Mouse (Mus musculus) WW6 (cell line): Measurements from ENCODE around the gene Cnr2.
A peak's percentile ranks its signal among the peaks of the same experiment; 100 is the strongest.

Experiments used
- DNase-seq: peaks from one replicate; pipeline ENCODE4 v3.0.0-alpha.2; 2013; ENCODE audit warnings: low read depth, low spot score

Cnr2 gene

GRCm38 (mm10) chr4:135895071-135895571 is at the start of gene Cnr2:
Gene Cnr2, plus strand, starts transcription at chr4:135895394.
- no peak for DNase-seq

GRCm38 (mm10) chr4:135847581-135847980 is 47.6 kb upstream of the Cnr2 start:
- no peak for DNase-seq

GRCm38 (mm10) chr4:135850411-135851095 is 44.6 kb upstream of the Cnr2 start:
- no peak for DNase-seq

GRCm38 (mm10) chr4:135851942-135852341 is 43.3 kb upstream of the Cnr2 start:
- DNase-seq: no peak

- no peak for DNase-seq
Measured at GRCm38 (mm10) chr4:135853987-135854546, 41.1 kb upstream of the Cnr2 start.

GRCm38 (mm10) chr4:135854630-135855029 is 40.6 kb upstream of the Cnr2 start:
- no peak for DNase-seq

- DNase-seq: no peak
Measured at GRCm38 (mm10) chr4:135855080-135855479, 40.1 kb upstream of the Cnr2 start.

- DNase-seq: peak; percentile 91
Measured at GRCm38 (mm10) chr4:135855536-135856222, 39.5 kb upstream of the Cnr2 start, which contains the start of gene Srsf10. Gene Srsf10, plus strand, starts transcription at chr4:135855747.

- DNase-seq: no peak
Measured at GRCm38 (mm10) chr4:135856223-135857091, 38.7 kb upstream of the Cnr2 start.

GRCm38 (mm10) chr4:135857597-135858186 is 37.5 kb upstream of the Cnr2 start:
- DNase-seq: no peak

- no peak for DNase-seq
Measured at GRCm38 (mm10) chr4:135868996-135869395, 26.2 kb upstream of the Cnr2 start.

- DNase-seq: no peak
Measured at GRCm38 (mm10) chr4:135870227-135871023, 24.8 kb upstream of the Cnr2 start.

- DNase-seq: no peak
Measured at GRCm38 (mm10) chr4:135872015-135872414, 23.2 kb upstream of the Cnr2 start.

GRCm38 (mm10) chr4:135872589-135873391 is 22.4 kb upstream of the Cnr2 start:
- no peak for DNase-seq

- DNase-seq: peak; percentile 72
Measured at GRCm38 (mm10) chr4:135873526-135874202, 21.5 kb upstream of the Cnr2 start, which contains the start of gene Pnrc2. Gene Pnrc2, minus strand, starts transcription at chr4:135873850.

- DNase-seq: no peak
Measured at GRCm38 (mm10) chr4:135874564-135875535, 20.3 kb upstream of the Cnr2 start.

- DNase-seq: no peak
Measured at GRCm38 (mm10) chr4:135875546-135875945, 19.6 kb upstream of the Cnr2 start.
